Mouse (Mus musculus): Measurements from ENCODE around the gene Sorbs1. TPM values are rescaled to one million over a fixed set of nuclear protein-coding genes. Genes with fewer than 3 reads are reported as not detected.

Gene Sorbs1
- polyA plus RNA-seq, 1 experiment from 2014 or later = 47.9 TPM

DNA sequence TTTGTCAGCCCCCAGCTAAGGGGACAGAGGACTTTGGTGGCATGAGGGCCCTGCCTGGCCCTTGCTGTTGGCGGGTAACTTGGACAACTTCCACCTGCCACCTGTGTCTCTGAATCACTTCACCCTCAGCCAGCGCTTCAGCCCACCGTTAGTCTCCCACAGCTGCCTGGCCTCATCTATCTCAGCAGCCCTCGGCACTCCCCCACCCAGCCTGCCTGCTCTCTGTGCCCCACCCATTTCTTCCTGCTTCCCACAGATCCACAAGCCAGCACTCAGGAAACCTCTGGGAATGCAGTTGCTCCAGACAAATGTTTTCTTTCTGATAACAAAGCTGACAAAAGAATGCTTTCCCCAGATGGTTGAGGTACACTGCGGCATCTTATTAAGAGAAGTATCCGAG lies 181.7 kb downstream of the Sorbs1 start:
- Histone ChIP-seq H3K9me3 (replicated peaks) (no peaks in the 10 kb centered on the region), H3K27ac (replicated peaks) (no peak overlapping the region), H3K4me1 (peaks cover 4% of the 10 kb centered on the region; the same call in 1 of the 2 replicates), H3K27me3 (ENCODE audit: low read depth, poor library complexity, severe bottlenecking) (no peaks in the 10 kb centered on the region), H3K36me3 (0 out of 2 replicates have a peak, but pooled peaks cover 3% of the 10 kb centered on the region), H3K4me3 (no peak overlapping the region)
- DNase-seq (ENCODE audit: low spot score) = no peak
- 61% methylated on average over 6 of the region's 6 CpGs for WGBS

GRCm38 (mm10) chr19:40326126-40326525 lies 187.5 kb downstream of the Sorbs1 start:
- Histone ChIP-seq H3K4me1 (0 out of 2 replicates have a peak, but pooled peaks cover 2% of the 10 kb centered on the region), H3K27me3 (ENCODE audit: low read depth, poor library complexity, severe bottlenecking) (no peaks in the 10 kb centered on the region), H3K4me3 (no peak overlapping the region), H3K36me3 (peaks cover 21% of the 10 kb centered on the region), H3K27ac (replicated peaks) (no peak overlapping the region), H3K9me3 (replicated peaks) (no peaks in the 10 kb centered on the region)
- 96% methylated on average over 21 of the region's 21 CpGs for WGBS
- no peak for DNase-seq (ENCODE audit: low spot score)

DNA sequence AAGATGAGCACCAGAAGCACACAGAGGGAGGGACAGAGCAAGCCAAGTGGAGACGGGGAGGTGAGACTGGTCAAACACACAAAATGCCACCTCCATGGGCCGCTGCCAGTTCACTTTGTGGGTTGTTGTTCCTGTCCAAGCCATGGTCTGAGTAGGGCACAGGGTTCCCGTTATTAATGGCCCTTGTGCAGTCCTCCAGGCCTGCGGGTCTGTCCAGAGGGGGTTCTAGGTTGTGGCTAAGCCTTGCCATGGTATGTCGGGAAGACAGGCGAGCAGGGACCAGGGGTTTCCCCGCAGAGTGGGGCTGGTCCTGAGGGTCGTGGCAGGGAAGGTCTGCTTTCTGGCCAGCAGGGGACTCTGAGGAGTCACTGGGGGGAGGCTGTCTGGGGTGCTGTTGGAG lies 188.2 kb downstream of the Sorbs1 start:
- no peak for DNase-seq (ENCODE audit: low spot score)
- H3K4me1 ChIP-seq = 0 out of 2 replicates have a peak, but pooled peaks cover 2% of the 10 kb centered on the region
- no peaks in the 10 kb centered on the region for H3K27me3 ChIP-seq (ENCODE audit: low read depth, poor library complexity, severe bottlenecking)
- WGBS = 88% methylated on average over 8 of the region's 8 CpGs
- H3K27ac ChIP-seq (replicated peaks) = no peak overlapping the region
- no peaks in the 10 kb centered on the region for H3K9me3 ChIP-seq (replicated peaks)
- peaks cover 21% of the 10 kb centered on the region for H3K36me3 ChIP-seq
- no peak overlapping the region for H3K4me3 ChIP-seq

GRCm38 (mm10) chr19:40322226-40322625 lies 191.4 kb downstream of the Sorbs1 start:
- Histone ChIP-seq H3K4me3 (no peak overlapping the region), H3K4me1 (peaks cover 14% of the 10 kb centered on the region), H3K27me3 (ENCODE audit: low read depth, poor library complexity, severe bottlenecking) (no peaks in the 10 kb centered on the region), H3K27ac (replicated peaks) (no peak overlapping the region), H3K9me3 (replicated peaks) (no peaks in the 10 kb centered on the region), H3K36me3 (peaks cover 20% of the 10 kb centered on the region)
- DNase-seq (ENCODE audit: low spot score) = no peak
- WGBS = 85% methylated on average over 3 of the region's 3 CpGs

- 78% methylated on average over 3 of the region's 3 CpGs for WGBS
- Histone ChIP-seq H3K27ac (replicated peaks) (no peak overlapping the region), H3K4me3 (no peak overlapping the region), H3K36me3 (0 out of 2 replicates have a peak, but pooled peaks cover 2% of the 10 kb centered on the region), H3K9me3 (replicated peaks) (no peaks in the 10 kb centered on the region), H3K4me1 (peaks cover 18% of the 10 kb centered on the region), H3K27me3 (ENCODE audit: low read depth, poor library complexity, severe bottlenecking) (no peaks in the 10 kb centered on the region)
- DNase-seq (ENCODE audit: low spot score) = no peak
Observed at GRCm38 (mm10) chr19:40319199-40319598, 194.4 kb downstream of the Sorbs1 start.

DNA sequence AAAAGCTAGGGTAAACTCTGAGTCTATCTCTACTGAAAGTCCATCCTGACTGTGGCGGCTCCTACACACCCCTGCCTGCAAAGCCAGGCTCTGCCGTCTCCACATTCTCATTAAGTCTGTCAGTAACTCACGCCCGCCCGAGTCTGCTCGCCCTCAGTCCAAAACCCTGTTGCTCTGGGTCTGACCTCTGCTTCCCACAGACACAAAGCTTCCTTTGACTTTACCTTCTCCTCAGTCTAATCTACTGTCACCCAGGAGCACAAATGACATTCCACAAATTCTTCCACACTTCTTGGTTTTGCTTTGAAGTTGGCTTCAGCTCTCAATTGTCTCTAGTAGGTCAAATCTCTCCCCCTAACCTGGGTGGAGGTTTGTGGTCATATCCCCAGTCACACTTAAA lies 195.1 kb downstream of the Sorbs1 start:
- H3K4me1 ChIP-seq = peaks cover 16% of the 10 kb centered on the region
- 10% methylated on average over 6 of the region's 6 CpGs for WGBS
- no peaks in the 10 kb centered on the region for H3K27me3 ChIP-seq (ENCODE audit: low read depth, poor library complexity, severe bottlenecking)
- no peak for DNase-seq (ENCODE audit: low spot score)
- H3K9me3 ChIP-seq (replicated peaks) = no peaks in the 10 kb centered on the region
- 0 out of 2 replicates have a peak, but pooled peaks cover 2% of the 10 kb centered on the region for H3K36me3 ChIP-seq
- H3K4me3 ChIP-seq = no peak overlapping the region
- H3K27ac ChIP-seq (replicated peaks) = no peak overlapping the region

- DNase-seq (ENCODE audit: low spot score) = no peak
- H3K4me1 ChIP-seq = peaks cover 16% of the 10 kb centered on the region
- no peak overlapping the region for H3K27ac ChIP-seq (replicated peaks)
- 0 out of 2 replicates have a peak, but pooled peaks cover 2% of the 10 kb centered on the region for H3K36me3 ChIP-seq
- H3K9me3 ChIP-seq (replicated peaks) = no peaks in the 10 kb centered on the region
- H3K27me3 ChIP-seq (ENCODE audit: low read depth, poor library complexity, severe bottlenecking) = no peaks in the 10 kb centered on the region
- no peak overlapping the region for H3K4me3 ChIP-seq
- WGBS = 71% methylated on average over 4 of the region's 4 CpGs
Observed at GRCm38 (mm10) chr19:40317001-40317400, 196.6 kb downstream of the Sorbs1 start.

DNA sequence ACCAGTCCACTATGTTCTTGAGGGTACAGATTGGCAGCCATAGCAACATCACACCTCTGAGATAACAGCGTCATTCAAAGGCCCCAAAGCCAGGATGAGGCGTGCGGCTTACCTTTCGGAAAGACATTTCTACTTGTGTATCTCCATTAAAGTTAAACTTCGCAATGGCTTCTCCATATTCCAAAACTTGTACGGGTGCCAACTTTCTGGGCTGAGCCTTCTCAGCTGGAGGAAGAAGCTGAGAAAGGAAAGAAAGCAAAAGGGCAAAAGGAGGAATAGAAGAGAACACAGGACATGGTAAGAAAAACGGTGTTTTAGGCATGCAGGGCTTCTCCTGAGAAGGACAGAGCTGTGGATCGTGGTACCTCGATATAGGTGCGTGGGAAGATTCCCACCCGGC lies 199.3 kb downstream of the Sorbs1 start:
- Histone ChIP-seq H3K27ac (replicated peaks) (no peak overlapping the region), H3K9me3 (replicated peaks) (no peaks in the 10 kb centered on the region), H3K4me3 (no peak overlapping the region), H3K36me3 (peaks cover 13% of the 10 kb centered on the region; the same call in 1 of the 2 replicates), H3K27me3 (ENCODE audit: low read depth, poor library complexity, severe bottlenecking) (no peaks in the 10 kb centered on the region), H3K4me1 (peaks cover 16% of the 10 kb centered on the region)
- 93% methylated on average over 11 of the region's 11 CpGs for WGBS
- no peak for DNase-seq (ENCODE audit: low spot score)

- WGBS = 94% methylated on average over 8 of the region's 8 CpGs
- H3K9me3 ChIP-seq (replicated peaks) = no peaks in the 10 kb centered on the region
- H3K36me3 ChIP-seq = peaks cover 13% of the 10 kb centered on the region; the same call in 1 of the 2 replicates
- H3K27me3 ChIP-seq (ENCODE audit: low read depth, poor library complexity, severe bottlenecking) = no peaks in the 10 kb centered on the region
- DNase-seq (ENCODE audit: low spot score) = no peak
- H3K27ac ChIP-seq (replicated peaks) = no peak overlapping the region
- H3K4me1 ChIP-seq = peaks cover 8% of the 10 kb centered on the region
- H3K4me3 ChIP-seq = no peak overlapping the region
Observed at GRCm38 (mm10) chr19:40311631-40312030, 201.9 kb downstream of the Sorbs1 start.

- Histone ChIP-seq H3K27ac (replicated peaks) (no peak overlapping the region), H3K4me1 (peaks cover 12% of the 10 kb centered on the region), H3K27me3 (ENCODE audit: low read depth, poor library complexity, severe bottlenecking) (no peaks in the 10 kb centered on the region), H3K36me3 (peaks cover 13% of the 10 kb centered on the region; the same call in 1 of the 2 replicates), H3K9me3 (replicated peaks) (no peaks in the 10 kb centered on the region), H3K4me3 (no peak overlapping the region)
- WGBS = 86% methylated on average over 15 of the region's 15 CpGs
- no peak for DNase-seq (ENCODE audit: low spot score)
Observed at GRCm38 (mm10) chr19:40310410-40311130, 203.0 kb downstream of the Sorbs1 start.

- H3K4me1 ChIP-seq = peaks cover 12% of the 10 kb centered on the region
- H3K9me3 ChIP-seq (replicated peaks) = no peaks in the 10 kb centered on the region
- whole genome bisulfite sequencing = 92% methylated on average over 12 of the region's 12 CpGs
- H3K4me3 ChIP-seq = no peak overlapping the region
- DNase-seq (ENCODE audit: low spot score) = no peak
- no peaks in the 10 kb centered on the region for H3K27me3 ChIP-seq (ENCODE audit: low read depth, poor library complexity, severe bottlenecking)
- H3K36me3 ChIP-seq = peaks cover 13% of the 10 kb centered on the region; the same call in 1 of the 2 replicates
- no peak overlapping the region for H3K27ac ChIP-seq (replicated peaks)
Observed at GRCm38 (mm10) chr19:40309911-40310310, 203.7 kb downstream of the Sorbs1 start.

DNA sequence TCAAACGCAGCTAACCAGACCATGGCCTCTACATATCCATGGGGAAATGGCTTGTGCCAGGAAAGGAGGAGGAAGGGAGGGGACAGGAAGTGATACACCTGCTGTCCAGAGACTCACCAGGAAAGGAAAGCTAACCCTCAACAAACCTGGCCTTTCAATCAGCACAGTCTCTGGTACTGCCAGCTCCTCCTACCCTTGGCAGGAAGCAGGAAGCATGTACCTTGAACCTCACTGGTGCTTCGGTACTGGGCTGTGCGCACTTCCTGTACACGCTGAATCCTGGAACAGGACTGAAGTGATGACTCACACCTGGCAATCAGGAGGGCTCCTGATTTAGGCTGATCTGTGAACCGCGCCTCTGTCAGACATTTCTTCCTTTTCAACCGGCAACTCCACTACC lies 206.0 kb downstream of the Sorbs1 start:
- peaks cover 12% of the 10 kb centered on the region for H3K4me1 ChIP-seq
- no peaks in the 10 kb centered on the region for H3K9me3 ChIP-seq (replicated peaks)
- no peaks in the 10 kb centered on the region for H3K27me3 ChIP-seq (ENCODE audit: low read depth, poor library complexity, severe bottlenecking)
- no peak overlapping the region for H3K4me3 ChIP-seq
- H3K27ac ChIP-seq (replicated peaks) = no peak overlapping the region
- WGBS = 94% methylated on average over 7 of the region's 7 CpGs
- no peak for DNase-seq (ENCODE audit: low spot score)
- peaks cover 13% of the 10 kb centered on the region; the same call in 1 of the 2 replicates for H3K36me3 ChIP-seq

DNA sequence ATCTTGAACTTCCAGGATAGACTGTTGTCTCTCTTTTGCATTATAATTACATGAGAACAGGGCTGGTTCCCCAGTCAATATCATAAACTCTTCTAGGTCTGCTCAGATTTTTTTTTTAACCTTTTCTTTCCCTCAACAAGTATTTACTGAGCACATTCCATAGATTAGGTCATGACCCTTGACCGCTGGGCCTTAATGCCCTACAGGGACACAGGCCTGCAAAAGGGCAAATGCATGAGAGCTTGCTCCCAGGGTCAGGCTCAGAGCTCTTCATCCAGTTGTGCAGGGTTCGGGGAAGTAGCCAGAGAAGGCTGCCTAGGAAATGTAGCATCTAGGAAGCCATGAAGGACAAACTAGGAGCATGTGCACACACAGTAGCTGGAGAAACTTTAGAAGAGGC lies 206.9 kb downstream of the Sorbs1 start:
- 58% methylated on average over 2 of the region's 2 CpGs for WGBS
- Histone ChIP-seq H3K36me3 (peaks cover 13% of the 10 kb centered on the region; the same call in 1 of the 2 replicates), H3K27ac (replicated peaks) (no peak overlapping the region), H3K9me3 (replicated peaks) (no peaks in the 10 kb centered on the region), H3K27me3 (ENCODE audit: low read depth, poor library complexity, severe bottlenecking) (no peaks in the 10 kb centered on the region), H3K4me3 (no peak overlapping the region), H3K4me1 (peaks cover 12% of the 10 kb centered on the region)
- no peak for DNase-seq (ENCODE audit: low spot score)
